Mouse (Mus musculus): ENCODE measurements at regions not wholly inside any gene's neighbourhood (a gene's known extent, or its start where the extent isn't known, plus 50 kb on each side); places are given as distances from the start of the nearest gene placed in this dataset.

DNA sequence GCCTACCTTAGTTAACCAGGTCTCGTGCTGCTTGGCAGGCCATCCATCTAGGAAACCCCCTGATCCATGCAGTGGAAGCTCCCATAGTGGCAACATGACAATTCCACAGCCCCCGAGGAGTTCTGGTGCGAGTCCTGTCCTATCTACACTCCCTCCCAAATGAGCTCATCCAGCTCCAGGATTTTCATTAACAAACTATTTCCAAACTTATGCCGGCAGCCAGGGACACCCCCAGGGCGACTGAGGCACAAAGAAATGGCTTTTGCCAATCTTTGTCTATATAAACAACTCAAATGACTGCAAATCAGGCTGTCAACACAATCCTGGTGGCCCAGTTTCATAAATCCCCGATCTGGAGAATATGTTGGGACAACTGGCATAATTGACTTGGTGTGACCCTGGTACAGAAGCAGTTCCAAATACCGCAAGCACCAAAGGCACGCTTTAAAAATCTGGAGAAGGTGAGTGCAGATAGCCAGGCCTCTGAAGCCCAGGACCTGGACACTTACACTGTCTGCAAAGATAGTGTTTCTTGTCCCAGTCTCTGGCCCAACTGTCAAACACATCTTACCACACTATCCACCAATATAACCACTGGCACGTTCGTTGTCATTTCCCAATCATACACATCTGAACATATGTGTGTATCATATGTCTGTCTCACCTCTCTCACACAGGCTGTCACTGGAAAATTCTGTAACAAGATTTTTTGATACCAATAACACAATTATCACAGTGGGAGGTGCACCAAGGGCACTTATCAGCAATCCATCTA, 179.9 kb downstream of the Atp6ap1l start:
- Histone ChIP-seq H3K4me1 (ENCODE audit: insufficient read depth, low read depth, low read length) (no peaks in the 10 kb centered on the region), H3K4me3 (ENCODE audit: low read depth, low read length) (no peak overlapping the region), H3K27me3 (replicated peaks; ENCODE audit: insufficient read depth, low read length) (no peaks in the 10 kb centered on the region), H3K9ac (replicated peaks; ENCODE audit: low read depth) (no peak overlapping the region), H3K4me2 (replicated peaks; ENCODE audit: low read depth, low read length) (no peak overlapping the region), H3K9me3 (ENCODE audit: low read length) (no peaks in the 10 kb centered on the region), H3K27ac (ENCODE audit: low read length) (no peak overlapping the region), H3K36me3 (ENCODE audit: insufficient read depth, low read length) (no peaks in the 10 kb centered on the region)
- ATAC-seq (peak; percentile 53), DNase-seq (ENCODE audit: low spot score) (peak; percentile 17)
- WGBS, result 56% methylated on average over 10 of the region's 10 CpGs
- TF ChIP-seq CTCF (IDR thresholded peaks at IDR 0.05) (no peak), EP300 (IDR thresholded peaks at IDR 0.05) (no peak)

DNA sequence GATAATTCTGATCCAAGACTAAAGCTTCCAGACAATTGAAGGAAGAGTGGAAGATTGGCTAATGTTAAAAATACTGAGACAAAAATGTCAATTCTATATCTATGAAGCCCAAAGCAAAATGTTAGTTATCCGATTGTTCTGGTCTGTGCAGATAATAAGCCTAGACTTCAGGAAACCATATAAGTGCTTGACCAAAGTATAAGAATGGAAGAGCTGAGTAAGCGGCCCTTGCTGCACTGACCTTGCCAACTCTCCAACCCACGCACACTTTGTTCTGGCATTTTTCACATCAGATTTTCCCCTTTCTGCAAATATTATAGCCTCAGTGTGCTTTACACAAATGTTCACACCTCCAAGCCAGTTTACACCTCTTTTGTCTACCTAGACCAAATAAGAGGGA, 180.6 kb downstream of the Atp6ap1l start:
- Histone ChIP-seq H3K27me3 (replicated peaks; ENCODE audit: insufficient read depth, low read length) (no peaks in the 10 kb centered on the region), H3K4me1 (ENCODE audit: insufficient read depth, low read depth, low read length) (no peaks in the 10 kb centered on the region), H3K9me3 (ENCODE audit: low read length) (no peaks in the 10 kb centered on the region), H3K4me3 (ENCODE audit: low read depth, low read length) (no peak overlapping the region), H3K36me3 (ENCODE audit: insufficient read depth, low read length) (no peaks in the 10 kb centered on the region), H3K4me2 (replicated peaks; ENCODE audit: low read depth, low read length) (no peak overlapping the region), H3K27ac (ENCODE audit: low read length) (no peak overlapping the region), H3K9ac (replicated peaks; ENCODE audit: low read depth) (no peak overlapping the region)
- ATAC-seq (no peak), DNase-seq (ENCODE audit: low spot score) (no peak)
- WGBS, result 79% methylated on average over 3 of the region's 3 CpGs
- no peak for TF ChIP-seq EP300 (IDR thresholded peaks at IDR 0.05)
- TF ChIP-seq CTCF (IDR thresholded peaks at IDR 0.05), result no peak

DNA sequence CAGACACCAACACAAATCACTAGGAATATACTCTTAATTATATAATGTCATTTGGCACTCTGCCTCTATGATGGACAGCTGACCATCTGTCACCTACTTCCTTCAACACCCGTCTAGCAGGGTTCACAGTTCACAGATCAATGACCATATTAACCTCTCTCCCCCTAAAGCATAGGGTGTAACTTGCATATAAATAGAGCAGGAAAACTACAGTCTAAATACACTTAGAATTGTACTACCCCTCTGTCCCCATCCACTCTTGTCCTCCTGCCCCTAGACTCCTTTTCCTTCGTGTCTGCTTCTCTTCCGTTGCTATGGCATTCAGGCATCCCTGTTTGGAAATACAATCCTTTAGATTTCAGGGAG, 181.6 kb downstream of the Atp6ap1l start:
- ATAC-seq (no peak), DNase-seq (ENCODE audit: low spot score) (no peak)
- no peak overlapping the region for H3K9ac ChIP-seq (replicated peaks; ENCODE audit: low read depth)
- TF ChIP-seq EP300 (IDR thresholded peaks at IDR 0.05), result no peak
- TF ChIP-seq CTCF (IDR thresholded peaks at IDR 0.05), result no peak
- H3K4me3 ChIP-seq (ENCODE audit: low read depth, low read length), result no peak overlapping the region
- no peaks in the 10 kb centered on the region for H3K9me3 ChIP-seq (ENCODE audit: low read length)
- WGBS, result 48% methylated on average over 3 of the region's 3 CpGs
- H3K36me3 ChIP-seq (ENCODE audit: insufficient read depth, low read length), result no peaks in the 10 kb centered on the region
- H3K27me3 ChIP-seq (replicated peaks; ENCODE audit: insufficient read depth, low read length), result no peaks in the 10 kb centered on the region
- no peaks in the 10 kb centered on the region for H3K4me1 ChIP-seq (ENCODE audit: insufficient read depth, low read depth, low read length)
- no peak overlapping the region for H3K27ac ChIP-seq (ENCODE audit: low read length)
- H3K4me2 ChIP-seq (replicated peaks; ENCODE audit: low read depth, low read length), result no peak overlapping the region

GRCm38 (mm10) chr13:90722599-90723532, 182.3 kb downstream of the Atp6ap1l start:
- Histone ChIP-seq H3K9me3 (ENCODE audit: low read length) (no peaks in the 10 kb centered on the region), H3K27ac (ENCODE audit: low read length) (no peak overlapping the region), H3K36me3 (ENCODE audit: insufficient read depth, low read length) (no peaks in the 10 kb centered on the region), H3K4me3 (ENCODE audit: low read depth, low read length) (no peak overlapping the region), H3K4me2 (replicated peaks; ENCODE audit: low read depth, low read length) (no peak overlapping the region), H3K4me1 (ENCODE audit: insufficient read depth, low read depth, low read length) (no peaks in the 10 kb centered on the region), H3K9ac (replicated peaks; ENCODE audit: low read depth) (no peak overlapping the region), H3K27me3 (replicated peaks; ENCODE audit: insufficient read depth, low read length) (no peaks in the 10 kb centered on the region)
- TF ChIP-seq EP300 (IDR thresholded peaks at IDR 0.05) (no peak), CTCF (IDR thresholded peaks at IDR 0.05) (no peak)
- ATAC-seq, result no peak; the same call in 1 of the 2 replicates
- DNase-seq (ENCODE audit: low spot score), result peak; percentile 9
- 59% methylated on average over 8 of the region's 8 CpGs for WGBS

DNA sequence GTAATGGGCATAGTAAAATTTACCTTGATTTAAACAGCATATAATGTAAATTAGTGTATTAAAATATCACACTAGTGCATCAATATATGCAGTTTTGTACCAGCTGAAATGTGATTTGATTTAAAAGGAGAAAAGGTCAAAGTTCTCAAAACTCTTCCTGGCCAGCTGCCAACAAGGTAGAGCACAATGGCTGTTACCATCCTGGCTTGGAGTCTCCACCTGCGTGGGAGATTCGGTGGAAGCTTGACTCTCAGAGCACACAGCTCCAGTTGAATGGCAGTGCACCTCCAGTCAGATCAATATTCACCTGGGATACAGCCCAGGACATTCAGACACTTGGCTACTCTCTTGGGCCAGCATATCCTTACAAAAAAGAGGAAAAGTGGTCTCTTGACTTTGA, 220.8 kb downstream of the Atp6ap1l start:
- 67% methylated on average over 2 of the region's 2 CpGs for WGBS
- TF ChIP-seq EP300 (IDR thresholded peaks at IDR 0.05), result no peak

DNA sequence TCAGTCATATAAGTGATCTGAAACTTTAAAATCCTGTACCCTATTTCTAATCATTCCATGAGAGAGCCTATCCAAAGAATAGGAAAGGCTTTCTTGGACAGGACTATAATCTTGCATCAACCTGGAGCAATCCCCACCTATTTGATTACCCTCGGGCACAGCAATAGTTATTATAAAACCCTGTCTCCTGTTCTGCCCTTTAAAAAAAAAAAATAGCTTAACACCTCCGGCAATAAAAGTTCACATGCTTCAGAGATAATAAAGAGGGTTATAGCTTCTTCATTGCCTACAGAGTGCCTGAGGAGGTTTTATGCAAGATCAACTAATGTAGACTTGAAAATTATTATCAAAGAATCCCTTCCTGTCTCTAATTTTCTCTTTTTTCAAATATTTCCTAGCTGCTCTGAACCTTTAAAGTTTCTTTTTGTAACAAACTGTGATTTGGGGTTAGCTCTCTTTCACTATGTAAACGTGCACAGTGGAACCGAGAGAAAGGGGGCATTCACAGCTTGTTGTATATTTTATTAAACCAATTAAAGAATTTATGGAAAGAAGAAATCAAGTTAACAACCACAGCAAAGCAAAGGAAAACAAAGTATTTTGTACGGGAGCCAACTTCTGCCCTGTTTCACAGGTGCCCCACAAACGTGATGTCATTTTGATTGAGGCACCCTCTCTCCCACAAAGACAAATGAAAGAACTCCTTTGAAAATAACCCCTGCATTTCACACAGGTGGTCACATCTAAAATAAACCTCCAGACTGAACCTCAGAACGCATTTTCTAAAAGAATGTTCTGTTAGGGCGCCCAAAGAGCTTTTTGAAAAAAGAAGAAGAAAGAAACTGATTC, 225.8 kb downstream of the Atp6ap1l start:
- Histone ChIP-seq H3K9me3 (ENCODE audit: low read length) (no peaks in the 10 kb centered on the region), H3K4me2 (replicated peaks; ENCODE audit: low read depth, low read length) (no peak overlapping the region), H3K4me3 (ENCODE audit: low read depth, low read length) (no peak overlapping the region), H3K27ac (ENCODE audit: low read length) (no peak overlapping the region), H3K36me3 (ENCODE audit: insufficient read depth, low read length) (no peaks in the 10 kb centered on the region), H3K4me1 (ENCODE audit: insufficient read depth, low read depth, low read length) (no peaks in the 10 kb centered on the region), H3K9ac (replicated peaks; ENCODE audit: low read depth) (no peak overlapping the region), H3K27me3 (replicated peaks; ENCODE audit: insufficient read depth, low read length) (no peaks in the 10 kb centered on the region)
- WGBS, result 48% methylated on average over 8 of the region's 8 CpGs
- DNase-seq (ENCODE audit: low spot score) (no peak), ATAC-seq (no peak)
- no peak for TF ChIP-seq EP300 (IDR thresholded peaks at IDR 0.05)
- no peak for TF ChIP-seq CTCF (IDR thresholded peaks at IDR 0.05)

More for the DNA sequence above, 220.8 kb downstream of the Atp6ap1l start:
- Histone ChIP-seq H3K4me1 (ENCODE audit: insufficient read depth, low read depth, low read length) (no peaks in the 10 kb centered on the region), H3K4me2 (replicated peaks; ENCODE audit: low read depth, low read length) (no peak overlapping the region), H3K27ac (ENCODE audit: low read length) (no peak overlapping the region), H3K36me3 (ENCODE audit: insufficient read depth, low read length) (no peaks in the 10 kb centered on the region), H3K27me3 (replicated peaks; ENCODE audit: insufficient read depth, low read length) (no peaks in the 10 kb centered on the region), H3K9ac (replicated peaks; ENCODE audit: low read depth) (no peak overlapping the region), H3K4me3 (ENCODE audit: low read depth, low read length) (no peak overlapping the region), H3K9me3 (ENCODE audit: low read length) (no peaks in the 10 kb centered on the region)
- no peak for ATAC-seq
- no peak for DNase-seq (ENCODE audit: low spot score)

All from lung, postnatal 0 days (tissue).